Mouse (Mus musculus) hindbrain, embryonic 15.5 days (tissue): ENCODE measurements at regions not wholly inside any gene's neighbourhood (a gene's known extent, or its start where the extent isn't known, plus 50 kb on each side); places are given as distances from the start of the nearest gene placed in this dataset.

Experiments
- ATAC-seq: fragments of 200-750 bp; cut with Nextera tagmentation; 2 replicates; pipeline ENCODE4 v1.8.0; 2017; ENCODE audit warnings: low read depth, moderate number of reproducible peaks, moderate TSS enrichment; ENCODE audit not compliant: low FRiP score
- H3K27ac ChIP-seq: fragments of 300-500 bp; sonication (generic); replicated peaks from 2 replicates; pipeline ENCODE4 v1.5.1; 2015; ENCODE audit warnings: mild to moderate bottlenecking, inconsistent platforms
- H3K27me3 ChIP-seq: fragments of 300-500 bp; sonication (generic); 2 replicates; pipeline ENCODE4 v1.6.1; 2015; ENCODE audit warnings: control low read depth, inconsistent platforms
- H3K36me3 ChIP-seq: fragments of 300-500 bp; sonication (generic); 2 replicates; pipeline ENCODE4 v1.6.1; 2015; ENCODE audit warnings: control low read depth, inconsistent platforms
- H3K4me1 ChIP-seq: fragments of 300-500 bp; sonication (generic); replicated peaks from 2 replicates; pipeline ENCODE4 v1.6.1; 2015; ENCODE audit warnings: control low read depth, inconsistent platforms
- H3K4me2 ChIP-seq: fragments of 300-500 bp; sonication (generic); 2 replicates; pipeline ENCODE4 v1.6.1; 2015; ENCODE audit warnings: moderate library complexity, mild to moderate bottlenecking, inconsistent platforms
- H3K4me3 ChIP-seq: fragments of 300-500 bp; sonication (generic); 2 replicates; pipeline ENCODE4 v1.5.1; 2015; ENCODE audit warnings: mild to moderate bottlenecking, inconsistent platforms
- H3K9ac ChIP-seq: fragments of 300-500 bp; sonication (generic); 2 replicates; pipeline ENCODE4 v1.6.1; 2015; ENCODE audit warnings: inconsistent platforms
- H3K9me3 ChIP-seq: fragments of 300-500 bp; sonication (generic); 2 replicates; pipeline ENCODE4 v1.6.1; 2016; ENCODE audit warnings: control low read depth, inconsistent platforms
- WGBS: fragments of 180-500 bp; shearing (Covaris S2); methylation state at CpG from one replicate; pipeline ENCODE4 v1.1.7; 2015; 5-methylcytosine and 5-hydroxymethylcytosine counted together

DNA sequence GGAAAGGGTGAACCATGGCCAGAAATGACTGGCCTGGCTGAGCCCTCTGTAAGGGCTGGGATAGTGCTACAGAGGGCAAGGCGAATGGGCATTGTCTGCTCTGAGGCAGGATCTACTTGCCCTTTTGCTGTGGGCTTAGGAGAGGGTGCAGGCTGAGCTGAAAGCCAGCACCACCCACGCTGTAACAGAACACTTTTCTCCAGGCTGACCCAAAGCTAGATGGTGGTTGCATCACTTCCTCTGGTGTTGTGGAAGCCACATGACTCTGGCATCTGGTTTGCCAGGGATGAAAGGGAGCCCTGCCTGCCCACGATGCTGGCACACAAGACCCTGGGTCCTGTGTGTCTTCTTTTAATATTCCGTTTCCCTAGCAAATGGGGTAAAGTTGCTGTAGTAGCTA lies 198.0 kb upstream of the Klf4 start:
- H3K4me3 ChIP-seq: no peak overlapping the region
- WGBS: 80% methylated on average over 4 of the region's 4 CpGs
- no peaks in the 10 kb centered on the region for H3K27me3 ChIP-seq
- H3K27ac ChIP-seq: no peak overlapping the region
- no peaks in the 10 kb centered on the region for H3K36me3 ChIP-seq
- no peak overlapping the region for H3K4me2 ChIP-seq
- no peak for ATAC-seq
- H3K4me1 ChIP-seq: 0 out of 2 replicates have a peak, but pooled peaks cover 3% of the 10 kb centered on the region
- H3K9ac ChIP-seq: no peak overlapping the region
- H3K9me3 ChIP-seq: no peaks in the 10 kb centered on the region

- no peaks in the 10 kb centered on the region for H3K27me3 ChIP-seq
- no peak for ATAC-seq
- H3K9me3 ChIP-seq: no peaks in the 10 kb centered on the region
- H3K4me1 ChIP-seq: peaks cover 8% of the 10 kb centered on the region
- no peaks in the 10 kb centered on the region for H3K36me3 ChIP-seq
- no peak overlapping the region for H3K4me3 ChIP-seq
- WGBS: 88% methylated on average over 2 of the region's 2 CpGs
- no peak overlapping the region for H3K27ac ChIP-seq
- H3K9ac ChIP-seq: no peak overlapping the region
- H3K4me2 ChIP-seq: no peak overlapping the region
Observed at GRCm38 (mm10) chr4:55727178-55727577, 194.9 kb upstream of the Klf4 start.

GRCm38 (mm10) chr4:55726081-55726480 lies 193.8 kb upstream of the Klf4 start:
- H3K9me3 ChIP-seq: no peaks in the 10 kb centered on the region
- H3K27ac ChIP-seq: no peak overlapping the region
- WGBS: 73% methylated on average over 19 of the region's 19 CpGs
- H3K4me1 ChIP-seq: peaks cover 12% of the 10 kb centered on the region
- H3K36me3 ChIP-seq: no peaks in the 10 kb centered on the region
- no peak for ATAC-seq
- no peak overlapping the region for H3K4me2 ChIP-seq
- H3K9ac ChIP-seq: no peak overlapping the region
- H3K27me3 ChIP-seq: no peaks in the 10 kb centered on the region
- H3K4me3 ChIP-seq: no peak overlapping the region

- peaks cover 12% of the 10 kb centered on the region for H3K4me1 ChIP-seq
- no peaks in the 10 kb centered on the region for H3K9me3 ChIP-seq
Observed at GRCm38 (mm10) chr4:55724286-55724685, 192.0 kb upstream of the Klf4 start.

GRCm38 (mm10) chr4:55723124-55723523 lies 190.9 kb upstream of the Klf4 start:
- Histone ChIP-seq H3K36me3 (no peaks in the 10 kb centered on the region), H3K9me3 (no peaks in the 10 kb centered on the region), H3K4me3 (no peak overlapping the region), H3K27me3 (no peaks in the 10 kb centered on the region), H3K4me2 (no peak overlapping the region), H3K4me1 (peaks cover 12% of the 10 kb centered on the region), H3K9ac (no peak overlapping the region), H3K27ac (no peak overlapping the region)
- WGBS: 84% methylated on average over 1 of the region's 1 CpGs
- ATAC-seq: peak; percentile 83

More at GRCm38 (mm10) chr4:55724286-55724685, 192.0 kb upstream of the Klf4 start:
- Histone ChIP-seq H3K4me2 (no peak overlapping the region), H3K36me3 (no peaks in the 10 kb centered on the region), H3K27me3 (no peaks in the 10 kb centered on the region), H3K27ac (no peak overlapping the region), H3K4me3 (no peak overlapping the region), H3K9ac (no peak overlapping the region)
- ATAC-seq: no peak
- 88% methylated on average over 1 of the region's 1 CpGs for WGBS

DNA sequence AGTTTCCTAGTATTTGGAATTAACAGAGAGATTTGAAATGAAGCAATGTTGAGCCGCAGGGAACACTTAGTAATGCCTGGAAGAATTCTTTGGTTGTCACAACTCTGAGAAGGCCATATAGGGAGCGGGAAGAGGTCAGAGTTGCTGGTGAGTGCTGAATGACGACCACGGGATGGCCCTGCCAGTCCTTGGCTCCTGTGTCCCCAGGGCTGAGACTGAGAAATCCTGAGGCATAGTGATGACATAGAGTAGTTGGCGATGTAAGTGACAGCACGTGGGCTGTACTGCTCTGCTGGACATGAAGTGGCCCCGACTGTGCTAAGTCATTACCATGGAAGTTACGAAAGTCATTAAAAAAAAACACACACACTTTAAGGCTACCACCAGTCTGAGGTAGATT lies 190.1 kb upstream of the Klf4 start:
- no peak overlapping the region for H3K4me3 ChIP-seq
- no peaks in the 10 kb centered on the region for H3K36me3 ChIP-seq
- H3K27ac ChIP-seq: no peak overlapping the region
- no peak for ATAC-seq
- no peak overlapping the region for H3K4me2 ChIP-seq
- no peaks in the 10 kb centered on the region for H3K27me3 ChIP-seq
- 61% methylated on average over 8 of the region's 8 CpGs for WGBS
- peaks cover 12% of the 10 kb centered on the region for H3K4me1 ChIP-seq
- no peaks in the 10 kb centered on the region for H3K9me3 ChIP-seq
- H3K9ac ChIP-seq: no peak overlapping the region

- 50% methylated on average over 2 of the region's 2 CpGs for WGBS
- Histone ChIP-seq H3K36me3 (no peaks in the 10 kb centered on the region), H3K4me2 (no peak overlapping the region), H3K9me3 (no peaks in the 10 kb centered on the region), H3K27me3 (no peaks in the 10 kb centered on the region), H3K4me3 (no peak overlapping the region), H3K9ac (no peak overlapping the region), H3K27ac (no peak overlapping the region), H3K4me1 (peaks cover 12% of the 10 kb centered on the region)
- peak; percentile 42; the same call in 1 of the 2 replicates for ATAC-seq
Observed at GRCm38 (mm10) chr4:55721834-55722233, 189.6 kb upstream of the Klf4 start.

DNA sequence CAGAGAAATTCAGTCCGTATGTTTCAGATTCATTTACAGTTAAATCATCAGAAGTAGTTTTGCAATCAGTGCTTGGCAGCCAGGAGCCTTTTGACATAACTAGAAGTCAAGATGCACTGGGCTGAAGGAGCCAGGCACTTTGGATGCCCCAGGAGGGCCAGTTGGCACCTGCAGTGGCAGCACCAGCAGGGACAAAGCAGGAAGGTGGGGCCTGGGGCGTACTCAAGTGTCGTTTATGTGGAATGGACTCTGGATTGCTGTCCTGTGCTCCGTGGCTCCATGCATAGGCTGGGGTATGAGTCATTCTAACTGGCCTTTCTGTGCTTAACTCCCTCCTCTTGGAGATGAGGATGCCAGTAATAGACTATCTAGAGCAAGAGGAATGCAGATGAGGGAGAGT lies 186.2 kb upstream of the Klf4 start:
- no peaks in the 10 kb centered on the region for H3K9me3 ChIP-seq
- H3K4me1 ChIP-seq: peaks cover 12% of the 10 kb centered on the region
- no peak overlapping the region for H3K4me2 ChIP-seq
- no peaks in the 10 kb centered on the region for H3K36me3 ChIP-seq
- no peak overlapping the region for H3K9ac ChIP-seq
- H3K27me3 ChIP-seq: no peaks in the 10 kb centered on the region
- H3K27ac ChIP-seq: no peak overlapping the region
- WGBS: 77% methylated on average over 4 of the region's 4 CpGs
- ATAC-seq: no peak
- H3K4me3 ChIP-seq: no peak overlapping the region

- no peaks in the 10 kb centered on the region for H3K9me3 ChIP-seq
- ATAC-seq: peak; percentile 79
- WGBS: 65% methylated on average over 5 of the region's 5 CpGs
- no peaks in the 10 kb centered on the region for H3K36me3 ChIP-seq
- H3K9ac ChIP-seq: no peak overlapping the region
- no peak overlapping the region for H3K27ac ChIP-seq
- no peaks in the 10 kb centered on the region for H3K27me3 ChIP-seq
- H3K4me2 ChIP-seq: no peak overlapping the region
- H3K4me1 ChIP-seq: peaks cover 9% of the 10 kb centered on the region; the same call in 1 of the 2 replicates
- H3K4me3 ChIP-seq: no peak overlapping the region
Observed at GRCm38 (mm10) chr4:55716161-55716651, 183.9 kb upstream of the Klf4 start.

GRCm38 (mm10) chr4:55711500-55712341 lies 179.5 kb upstream of the Klf4 start:
- peak; percentile 85 for ATAC-seq
- no peak overlapping the region for H3K27ac ChIP-seq
- no peaks in the 10 kb centered on the region for H3K27me3 ChIP-seq
- WGBS: 33% methylated on average over 13 of the region's 13 CpGs
- no peaks in the 10 kb centered on the region for H3K9me3 ChIP-seq
- H3K4me2 ChIP-seq: no peak overlapping the region
- H3K9ac ChIP-seq: no peak overlapping the region
- no peaks in the 10 kb centered on the region for H3K36me3 ChIP-seq
- peaks cover 9% of the 10 kb centered on the region; the same call in 1 of the 2 replicates for H3K4me1 ChIP-seq
- H3K4me3 ChIP-seq: no peak overlapping the region

DNA sequence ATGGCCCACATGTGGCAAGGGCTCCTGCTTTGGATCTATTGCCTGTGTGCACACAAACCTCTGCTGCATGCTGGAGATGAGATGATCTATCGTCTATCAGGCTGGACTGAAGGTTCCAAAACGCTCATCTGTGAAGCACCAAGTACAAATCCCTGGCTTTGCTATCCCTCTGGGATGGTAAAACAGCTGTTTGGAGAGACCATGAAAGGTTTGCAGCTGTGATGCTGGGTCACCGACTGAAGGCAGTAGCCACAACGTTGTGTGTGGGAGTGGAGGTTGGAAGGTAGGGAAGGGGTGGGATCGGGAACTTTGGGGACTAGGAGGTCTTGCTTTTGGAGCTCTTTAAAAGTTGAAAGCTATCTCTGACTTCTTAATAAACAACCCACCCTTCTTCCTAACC lies 178.2 kb upstream of the Klf4 start:
- peaks cover 9% of the 10 kb centered on the region; the same call in 1 of the 2 replicates for H3K4me1 ChIP-seq
- no peak overlapping the region for H3K4me3 ChIP-seq
- no peak for ATAC-seq
- no peaks in the 10 kb centered on the region for H3K27me3 ChIP-seq
- H3K36me3 ChIP-seq: no peaks in the 10 kb centered on the region
- no peak overlapping the region for H3K27ac ChIP-seq
- no peak overlapping the region for H3K4me2 ChIP-seq
- no peaks in the 10 kb centered on the region for H3K9me3 ChIP-seq
- WGBS: 94% methylated on average over 5 of the region's 5 CpGs
- H3K9ac ChIP-seq: no peak overlapping the region

DNA sequence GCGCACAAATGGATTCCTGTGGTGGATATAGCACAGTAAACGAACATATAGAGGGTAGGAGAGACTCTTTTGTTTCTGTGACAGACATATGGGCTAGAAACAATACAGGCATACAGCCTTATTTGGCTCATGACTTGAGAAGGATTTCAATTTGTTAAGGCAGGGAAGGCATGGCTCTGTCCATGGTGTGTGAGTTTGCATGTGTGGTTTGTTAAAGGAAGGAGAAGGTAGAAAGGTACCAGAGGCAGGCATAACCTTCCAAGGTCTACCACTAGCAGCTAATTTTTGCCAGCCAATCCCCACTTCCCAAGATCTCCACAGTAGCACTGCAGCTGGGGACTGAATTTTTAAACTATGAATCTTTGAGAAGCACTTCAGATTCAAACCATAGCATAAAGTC lies 176.5 kb upstream of the Klf4 start:
- H3K9ac ChIP-seq: no peak overlapping the region
- H3K4me3 ChIP-seq: no peak overlapping the region
- no peak overlapping the region for H3K4me2 ChIP-seq
- H3K27ac ChIP-seq: no peak overlapping the region
- no peaks in the 10 kb centered on the region for H3K36me3 ChIP-seq
- WGBS: 64% methylated on average over 2 of the region's 2 CpGs
- H3K9me3 ChIP-seq: no peaks in the 10 kb centered on the region
- no peaks in the 10 kb centered on the region for H3K27me3 ChIP-seq
- H3K4me1 ChIP-seq: peaks cover 9% of the 10 kb centered on the region; the same call in 1 of the 2 replicates
- no peak for ATAC-seq
